Mouse (Mus musculus) lung, adult 18-20 months (tissue): ENCODE measurements around the gene C7.

Source experiments
- DNase-seq, 2 experiments: peaks; one replicate each; pipeline ENCODE4 v3.0.0; 2022; ENCODE audit warnings: mixed read lengths in 2 of 2

Gene C7

GRCm38 (mm10) chr15:4973355-4973754 lies 90.2 kb downstream of the C7 start:
- DNase-seq = peak in 1 of 2 experiments; percentile 12
